10 mouse cellular contexts compared by ENCODE assay signal in genomic region chr12:91799379-91799773, GRCm38 (mm10). TPM values are rescaled to one million over a fixed set of nuclear protein-coding genes. Genes with fewer than 3 reads are reported as not detected.
DNase-seq lines count a peak whose midpoint lies in the region; ATAC-seq and TF ChIP-seq lines count a peak whose summit lies in the region.
"Had no signal": no experiment of that assay in that cellular context is flagged by ENCODE, and none has a peak within 500 bp of the region (broad histone marks: within the 10 kb centered on the region; RNA-seq: fewer than 3 reads in every experiment).

No protein-coding gene starts in this region.

- H3K27me3 ChIP-seq in limb, embryonic 14.5 days (ENCODE audit: control insufficient read depth, insufficient read depth, low read length), result no peaks in the 10 kb centered on the region
- H3K27me3 ChIP-seq in limb, embryonic 10.5 days (ENCODE audit: low read depth, poor library complexity, severe bottlenecking), result no peaks in the 10 kb centered on the region
- H3K27me3 ChIP-seq in megakaryocyte, embryonic 14.5 days (replicated peaks), result peaks cover 2% of the 10 kb centered on the region
- H3K27me3 ChIP-seq: embryonic facial prominence, embryonic 12.5 days; neural tube, embryonic 15.5 days had no signal

- no peak overlapping the region for H3K4me3 ChIP-seq in limb, embryonic 14.5 days (replicated peaks; ENCODE audit: low read length)
- no peak overlapping the region for H3K4me3 ChIP-seq in limb, embryonic 10.5 days
- peak overlapping the region; percentile 42 for H3K4me3 ChIP-seq in megakaryocyte, embryonic 14.5 days (replicated peaks)
- H3K4me3 ChIP-seq: embryonic facial prominence, embryonic 12.5 days; neural tube, embryonic 15.5 days had no signal

- ATAC-seq in limb, embryonic 14.5 days (ENCODE audit: low FRiP score, low read depth), result no peak

- WGBS in limb, embryonic 14.5 days, result 25% methylated on average over 6 of the region's 6 CpGs
- WGBS in limb, embryonic 10.5 days, result 30% methylated on average over 6 of the region's 6 CpGs

- no peak overlapping the region for H3K9ac ChIP-seq in limb, embryonic 14.5 days (ENCODE audit: low read depth, low read length, severe bottlenecking)
- H3K9ac ChIP-seq: embryonic facial prominence, embryonic 12.5 days; neural tube, embryonic 15.5 days had no signal

- DNase-seq in embryo, embryonic 10.5 days (ENCODE audit: low spot score), result peak; percentile 65
- DNase-seq in embryo, embryonic 10 days (ENCODE audit: low spot score), result no peak
- peak; percentile 54 for DNase-seq in limb, embryonic 14.5 days (ENCODE audit: low spot score)
- DNase-seq in limb, embryonic 10.5 days (ENCODE audit: low spot score), result no peak
- DNase-seq in MN1 (ENCODE audit: low spot score), result peak; percentile 18
- no peak for DNase-seq in adrenal gland, postnatal 25 days
- no peak for DNase-seq in layer of hippocampus, postnatal 25 days (ENCODE audit: extremely low spot score in 1 of 2, low spot score in 1 of 2)

- H3K9me3 ChIP-seq in limb, embryonic 14.5 days (ENCODE audit: control insufficient read depth, low read length), result no peaks in the 10 kb centered on the region
- H3K9me3 ChIP-seq in limb, embryonic 10.5 days (replicated peaks), result no peaks in the 10 kb centered on the region
- no peaks in the 10 kb centered on the region for H3K9me3 ChIP-seq in megakaryocyte, embryonic 14.5 days
- H3K9me3 ChIP-seq: embryonic facial prominence, embryonic 12.5 days; neural tube, embryonic 15.5 days had no signal

- H3K4me2 ChIP-seq in limb, embryonic 14.5 days (replicated peaks; ENCODE audit: low read depth, low read length, severe bottlenecking), result no peak overlapping the region
- H3K4me2 ChIP-seq: embryonic facial prominence, embryonic 12.5 days; neural tube, embryonic 15.5 days had no signal

- no peaks in the 10 kb centered on the region for H3K4me1 ChIP-seq in limb, embryonic 14.5 days (ENCODE audit: control insufficient read depth, insufficient read depth, low read length)
- H3K4me1 ChIP-seq in limb, embryonic 10.5 days, result no peaks in the 10 kb centered on the region
- peaks cover 30% of the 10 kb centered on the region for H3K4me1 ChIP-seq in megakaryocyte, embryonic 14.5 days
- H3K4me1 ChIP-seq: embryonic facial prominence, embryonic 12.5 days; neural tube, embryonic 15.5 days had no signal

- H3K36me3 ChIP-seq in limb, embryonic 14.5 days (ENCODE audit: control insufficient read depth, insufficient read depth, low read length), result no peaks in the 10 kb centered on the region
- H3K36me3 ChIP-seq in limb, embryonic 10.5 days, result no peaks in the 10 kb centered on the region
- H3K36me3 ChIP-seq in megakaryocyte, embryonic 14.5 days (replicated peaks; ENCODE audit: low read length), result no peaks in the 10 kb centered on the region
- H3K36me3 ChIP-seq: embryonic facial prominence, embryonic 12.5 days; neural tube, embryonic 15.5 days had no signal

- no peak overlapping the region for H3K27ac ChIP-seq in limb, embryonic 14.5 days (replicated peaks; ENCODE audit: low read depth, low read length)
- H3K27ac ChIP-seq in limb, embryonic 10.5 days, result no peak overlapping the region
- H3K27ac ChIP-seq: embryonic facial prominence, embryonic 12.5 days; neural tube, embryonic 15.5 days had no signal

- no peak for TF ChIP-seq POLR2A in limb, embryonic 14.5 days (IDR thresholded peaks at IDR 0.05; ENCODE audit: borderline replicate concordance, extremely low read depth, insufficient read depth, insufficient read length)

RNA-seq across cellular contexts. Expression of gene Ston2, which starts 11.2 kb away (rescaled TPM):
- 9.9 and 10.4 TPM in 2 replicates for polyA plus RNA-seq in limb, embryonic 14.5 days (2012; rRNA removed)
- polyA plus RNA-seq in limb, embryonic 14.5 days (2014; fragmentation: Nextera tagmentation; extraction: Ambion mirVana), result 9.6 and 10.8 TPM in 2 replicates
- 4.7 and 5.5 TPM in 2 replicates for polyA plus RNA-seq in limb, embryonic 10.5 days (2016; fragmentation: Nextera tagmentation; extraction: Ambion mirVana)
- polyA plus RNA-seq in megakaryocyte, embryonic 14.5 days (2012; ENCODE audit: insufficient read depth, low replicate concordance), result 77.2 and 85.3 TPM in 2 replicates
- 7.3 and 11.5 TPM in 2 replicates for total RNA-seq in adrenal gland, postnatal 25 days (2021)
- 10 to 100 TPM; 27.8 to 34.7 TPM for total RNA-seq in layer of hippocampus, postnatal 25 days (2021)

RNA-seq across cellular contexts. Expression of gene Sel1l, which starts 49.6 kb away (rescaled TPM):
- polyA plus RNA-seq in limb, embryonic 14.5 days (2012; rRNA removed), result 50.6 and 58.3 TPM in 2 replicates
- 81.0 and 97.1 TPM in 2 replicates for polyA plus RNA-seq in limb, embryonic 14.5 days (2014; fragmentation: Nextera tagmentation; extraction: Ambion mirVana)
- polyA plus RNA-seq in limb, embryonic 10.5 days (2016; fragmentation: Nextera tagmentation; extraction: Ambion mirVana), result 50.2 and 61.9 TPM in 2 replicates
- polyA plus RNA-seq in megakaryocyte, embryonic 14.5 days (2012; ENCODE audit: insufficient read depth, low replicate concordance), result 10.4 and 14.2 TPM in 2 replicates
- total RNA-seq in adrenal gland, postnatal 25 days (2021), result 153 and 158 TPM in 2 replicates
- total RNA-seq in layer of hippocampus, postnatal 25 days (2021), result 100 to 1,000 TPM; 152 to 167 TPM

Comparison
In these comparisons a context has a peak if more than half of its experiments do, and no peak if none do; other contexts are left out.
1. DNase-seq: peak in embryo, embryonic 10.5 days (single experiment), limb, embryonic 14.5 days (single experiment) and MN1 (single experiment); none in embryo, embryonic 10 days (single experiment), limb, embryonic 10.5 days (single experiment), adrenal gland, postnatal 25 days (single experiment) and layer of hippocampus, postnatal 25 days (0 of 2).